Mouse (Mus musculus) left cerebral cortex, adult 18-20 months (tissue): ENCODE results near the gene Gbx1. TPM values are rescaled to one million over a fixed set of nuclear protein-coding genes. Genes with fewer than 3 reads are reported as not detected.

Experiments
- DNase-seq, 2 experiments: peaks; one replicate each; pipeline ENCODE4 v3.0.0; 2021 to 2022; ENCODE audit warnings: low spot score in 2 of 2, mixed read lengths in 1 of 2
- total RNA-seq, 2 experiments: library from RNA; stranded (reverse); gene quantifications; 2 replicates each; pipeline ENCODE4 v1.2.3; 2021

Gbx1 gene
- total RNA-seq, 2 experiments from 2014 or later: 0.21 to 0.33 TPM

- no peak for DNase-seq
Observed at GRCm38 (mm10) chr5:24525360-24526189, 1.4 kb downstream of the Gbx1 start.

GRCm38 (mm10) chr5:24524522-24524921 lies 2.5 kb downstream of the Gbx1 start:
- no peak for DNase-seq

DNA sequence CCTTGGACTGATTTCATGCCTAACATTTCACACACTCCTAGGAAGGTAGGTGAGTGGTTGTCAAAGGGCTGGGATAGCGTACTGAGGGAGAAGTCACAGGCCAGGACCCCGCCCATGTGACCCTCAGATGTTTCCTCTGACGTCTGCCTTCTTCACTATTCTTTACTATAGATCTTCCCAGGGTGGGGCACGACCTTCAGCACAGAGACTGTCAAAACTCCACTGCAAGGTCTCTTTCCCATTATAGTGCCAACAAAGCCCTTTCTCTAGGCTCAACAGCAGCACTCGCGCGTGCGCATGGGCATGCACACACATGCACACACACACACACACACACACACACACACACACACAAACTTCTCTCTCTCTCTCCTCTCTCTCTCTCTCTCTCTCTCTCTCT lies 3.2 kb downstream of the Gbx1 start:
- DNase-seq: no peak

DNA sequence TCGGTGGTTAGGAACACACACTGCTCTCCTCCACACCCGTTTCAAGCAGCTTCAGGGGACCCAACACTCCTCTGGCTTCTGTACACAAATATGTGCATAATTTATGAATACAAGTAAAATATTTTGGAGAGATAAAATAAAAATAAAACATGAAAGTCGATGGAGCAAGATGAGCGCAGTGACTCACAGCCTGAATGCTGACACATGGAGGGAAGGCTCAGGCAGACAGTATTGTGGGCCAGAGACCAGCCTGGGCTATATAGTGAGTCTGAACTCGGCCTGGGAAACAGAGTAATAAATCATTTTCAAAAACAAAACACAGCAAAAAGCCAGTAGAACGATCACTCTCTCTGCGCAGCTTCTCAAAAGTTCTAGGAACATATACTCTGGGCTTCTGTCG lies 5.6 kb downstream of the Gbx1 start:
- no peak for DNase-seq

DNA sequence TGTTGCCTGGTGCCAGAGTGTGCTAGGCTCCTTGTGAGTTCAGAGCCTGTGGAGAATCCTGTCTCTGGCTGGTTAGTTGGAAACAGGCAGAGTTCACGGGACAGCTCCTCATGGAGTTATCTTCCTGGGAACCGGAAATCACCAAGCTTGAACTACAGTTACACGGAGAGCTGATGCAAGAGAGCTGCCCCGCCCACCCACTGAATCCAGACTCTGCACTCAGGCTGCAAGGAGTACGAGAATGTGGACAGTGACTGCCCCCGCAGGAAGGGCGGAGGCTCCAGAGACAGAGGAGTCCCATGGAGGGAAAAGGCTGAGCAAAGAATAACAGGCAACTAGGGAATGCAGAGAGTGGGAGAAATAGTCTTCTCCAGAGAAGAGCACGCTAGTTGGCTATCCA lies 14.7 kb downstream of the Gbx1 start:
- no peak for DNase-seq

DNA sequence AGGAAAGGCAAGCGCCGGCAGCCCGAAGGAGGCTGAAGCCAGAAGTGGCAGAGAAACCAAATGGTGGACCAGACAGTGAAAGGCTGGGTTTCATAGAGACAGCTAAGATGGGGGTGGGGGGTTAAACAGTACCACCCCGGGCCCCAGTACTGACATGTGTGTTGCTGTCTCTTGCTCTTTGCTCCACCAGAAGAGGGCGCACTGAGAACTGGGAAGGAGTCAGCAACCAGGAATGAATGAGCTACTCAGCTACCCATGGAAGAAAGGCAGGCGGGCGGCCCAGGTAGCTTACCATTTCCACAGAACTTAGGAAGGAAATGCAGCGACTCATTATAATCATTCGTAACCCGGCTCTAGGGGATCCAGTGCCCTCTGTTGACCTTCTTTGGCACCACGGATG lies 16.4 kb downstream of the Gbx1 start:
- DNase-seq: peak in 1 of 2 experiments; percentile 65

- no peak for DNase-seq
Observed at GRCm38 (mm10) chr5:24508406-24508805, 18.6 kb downstream of the Gbx1 start.

DNA sequence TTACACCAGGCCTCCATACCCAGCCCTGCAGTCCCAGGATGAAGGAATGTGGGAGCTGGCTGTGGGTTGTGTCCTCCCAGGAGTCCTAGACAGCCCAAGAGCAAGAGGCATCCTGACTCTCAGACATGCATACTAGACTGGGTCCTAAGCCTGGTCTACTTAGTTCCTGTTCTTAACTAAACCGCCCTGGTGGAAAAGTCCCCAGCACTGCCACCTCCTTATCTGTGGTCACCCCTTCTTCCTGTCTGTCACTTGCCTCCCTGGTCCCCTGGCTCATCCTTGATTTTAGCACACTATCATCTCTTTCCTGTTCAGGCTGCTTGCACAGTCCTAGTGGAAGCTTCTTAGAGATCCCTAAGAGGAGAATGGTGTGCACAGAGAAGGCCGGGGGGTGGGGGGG lies 21.5 kb downstream of the Gbx1 start:
- DNase-seq: no peak

- no peak for DNase-seq
Observed at GRCm38 (mm10) chr5:24502786-24503185, 24.2 kb downstream of the Gbx1 start.

DNA sequence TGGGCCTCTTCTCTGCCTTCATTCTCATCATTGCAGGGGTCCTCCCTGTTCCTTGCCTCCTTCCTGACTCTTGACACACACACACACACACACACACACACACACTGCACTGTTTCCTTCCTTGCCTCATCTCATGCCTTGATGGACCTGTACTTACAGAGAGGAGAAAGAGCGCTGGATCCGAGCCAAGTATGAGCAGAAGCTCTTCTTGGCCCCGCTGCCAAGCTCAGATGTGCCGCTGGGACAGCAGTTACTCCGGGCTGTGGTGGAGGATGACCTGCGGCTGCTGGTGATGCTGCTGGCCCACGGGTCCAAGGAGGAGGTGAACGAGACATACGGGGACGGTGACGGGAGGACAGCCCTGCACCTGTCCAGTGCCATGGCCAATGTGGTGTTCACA lies 26.2 kb downstream of the Gbx1 start:
- no peak for DNase-seq

DNA sequence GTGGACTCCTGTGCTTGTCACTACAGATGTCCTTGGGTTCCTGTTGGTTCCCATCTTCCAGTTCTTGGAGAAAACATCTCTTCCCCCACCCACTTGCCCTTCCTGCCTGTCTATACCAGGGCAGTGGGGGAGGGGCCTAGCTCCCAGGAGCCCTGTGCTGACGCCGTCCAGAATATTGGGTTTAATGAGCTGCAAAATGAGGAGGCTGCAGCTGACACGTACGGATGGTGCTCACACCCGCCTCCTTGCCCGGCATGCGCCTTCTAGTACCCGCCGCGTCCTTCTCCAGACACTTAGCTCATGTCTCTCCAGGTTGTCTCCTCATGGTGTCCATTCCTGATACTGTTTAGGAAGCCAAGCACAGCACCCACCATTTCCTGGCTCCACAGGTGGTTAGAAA lies 27.9 kb downstream of the Gbx1 start:
- DNase-seq: peak; percentile 54 to 64

GRCm38 (mm10) chr5:24497526-24497925 lies 29.5 kb downstream of the Gbx1 start:
- DNase-seq: no peak

DNA sequence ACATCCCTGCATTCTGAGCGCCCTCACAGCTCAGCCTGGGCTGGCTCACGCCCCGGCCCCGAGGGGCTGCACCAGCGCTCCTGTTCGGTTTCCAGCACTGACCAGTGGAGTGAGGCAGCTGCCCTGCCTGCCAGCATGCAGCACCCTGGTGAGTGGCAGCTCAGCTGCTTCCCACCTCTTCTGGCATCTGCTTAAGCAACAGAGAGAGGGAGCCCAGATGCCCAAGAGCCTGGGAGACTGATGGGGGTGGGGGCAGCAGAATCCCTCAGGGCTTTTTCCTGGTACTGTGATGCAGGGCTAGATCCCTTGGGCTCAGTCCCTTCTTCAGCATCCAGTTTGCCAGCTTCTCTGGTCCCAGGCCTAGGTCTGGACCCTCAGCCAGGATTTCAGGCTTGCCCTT lies 30.2 kb downstream of the Gbx1 start:
- DNase-seq: no peak

GRCm38 (mm10) chr5:24495019-24495418 lies 32.0 kb downstream of the Gbx1 start:
- DNase-seq: no peak

GRCm38 (mm10) chr5:24492546-24493285 lies 34.3 kb downstream of the Gbx1 start:
- DNase-seq: no peak

DNA sequence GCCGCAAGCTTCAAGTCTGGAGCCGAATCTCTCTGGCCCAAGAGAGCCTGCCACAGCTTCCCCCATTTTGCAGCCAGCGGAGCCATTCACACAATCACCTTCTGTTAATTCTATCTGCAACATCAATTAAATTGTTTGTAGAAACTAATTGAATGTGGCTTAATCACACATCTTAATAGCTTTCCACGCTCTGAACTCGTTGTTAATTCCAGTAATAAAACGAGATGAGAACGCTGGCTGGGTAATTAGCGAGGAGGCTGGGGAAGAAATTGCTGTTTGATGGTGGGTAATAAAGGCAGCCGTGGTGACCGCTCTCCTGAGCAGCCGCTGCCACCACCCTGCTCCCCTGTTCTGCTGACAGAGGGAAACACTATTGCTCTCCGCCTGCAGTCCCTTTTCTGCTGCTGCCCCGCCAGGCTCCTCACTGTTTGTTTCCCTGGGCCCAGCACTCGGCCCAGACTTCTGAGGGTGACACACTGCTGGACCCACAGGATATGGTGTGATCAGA lies 36.5 kb downstream of the Gbx1 start:
- no peak for DNase-seq

DNA sequence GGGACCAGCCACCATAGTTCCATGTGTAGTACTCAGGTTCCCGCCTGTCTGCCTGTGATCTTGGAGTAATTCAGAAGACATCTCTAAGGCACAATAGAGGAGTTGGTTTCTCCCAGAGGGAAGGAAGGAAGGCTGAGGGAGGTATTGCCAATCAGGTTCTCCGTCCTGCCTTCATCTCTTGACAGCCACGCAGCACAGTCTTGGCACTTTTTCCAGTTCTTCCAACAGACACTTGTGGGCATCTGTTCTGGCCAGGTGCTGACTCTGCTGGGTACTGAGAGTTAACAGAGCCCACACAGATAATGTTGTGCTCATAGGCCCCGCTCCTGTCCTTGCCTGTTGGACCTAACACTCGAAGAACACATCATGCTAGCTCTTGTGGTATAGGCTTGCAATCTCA lies 40.3 kb downstream of the Gbx1 start:
- no peak for DNase-seq

DNA sequence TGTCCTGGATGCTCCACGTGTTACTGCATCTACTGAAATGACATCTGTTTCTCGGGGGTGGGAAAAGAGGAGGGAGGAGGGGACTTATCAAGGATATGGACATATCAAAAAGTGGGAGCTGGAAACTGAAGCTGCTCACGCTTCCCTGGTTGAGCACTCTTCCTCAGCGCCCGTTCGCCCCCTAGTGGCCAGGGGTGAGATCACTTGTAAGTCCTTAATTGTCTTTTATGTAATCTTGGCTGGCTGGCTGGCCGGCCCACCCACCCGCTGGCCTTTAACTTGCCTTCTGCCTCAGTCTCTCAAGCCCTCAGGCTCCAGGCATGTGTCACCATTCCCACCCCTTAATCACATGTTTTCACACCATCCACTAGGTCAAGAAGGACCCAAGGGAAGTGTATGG lies 40.9 kb downstream of the Gbx1 start:
- peak; percentile 92 to 96 for DNase-seq

DNA sequence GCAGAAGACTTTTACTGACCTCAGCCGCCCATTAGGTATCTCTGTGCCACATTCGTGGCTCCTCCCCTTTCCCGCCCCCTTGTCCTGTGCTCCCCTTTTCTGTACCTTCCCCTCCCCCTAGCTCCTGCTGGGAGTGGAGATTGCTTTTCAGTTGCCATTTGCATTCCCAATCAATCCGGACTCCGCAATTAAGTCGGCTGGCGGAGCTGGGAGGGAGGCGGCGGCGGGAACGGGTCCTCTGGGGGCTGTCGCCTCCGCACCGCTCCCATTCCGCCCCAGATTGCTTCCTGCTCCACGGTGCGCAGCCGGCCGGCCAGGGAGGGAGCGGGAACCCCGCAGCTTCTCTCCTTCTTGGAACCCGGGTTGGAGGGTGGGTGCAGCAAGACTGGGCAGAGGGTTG lies 42.0 kb downstream of the Gbx1 start:
- DNase-seq: no peak

DNA sequence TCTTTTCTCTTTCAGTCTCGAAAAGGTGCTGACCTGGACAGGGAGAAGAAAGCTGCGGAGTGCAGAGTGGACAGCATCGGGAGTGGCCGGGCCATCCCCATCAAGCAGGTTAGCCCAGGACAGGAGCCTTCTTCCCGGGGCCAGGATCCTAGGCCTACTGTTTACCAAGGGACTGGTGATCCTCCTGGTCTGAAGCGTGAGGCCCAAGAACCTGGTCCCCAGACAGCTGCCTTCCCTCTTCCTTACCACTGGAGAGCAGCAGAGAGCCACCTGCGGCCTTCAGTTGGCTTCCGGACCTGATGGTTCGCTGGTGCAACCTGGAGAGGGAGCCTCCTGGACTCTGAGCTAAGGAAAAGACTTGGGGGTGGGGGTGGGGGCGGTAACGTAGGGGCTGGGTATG lies 43.7 kb downstream of the Gbx1 start:
- DNase-seq: peak; percentile 70 to 77

- DNase-seq: no peak
Observed at GRCm38 (mm10) chr5:24482247-24483079, 44.5 kb downstream of the Gbx1 start.

- peak; percentile 68 to 72 for DNase-seq
Observed at GRCm38 (mm10) chr5:24481647-24482046, 45.4 kb downstream of the Gbx1 start.
